Mouse (Mus musculus) embryo, embryonic 11.5 days (tissue): ENCODE measurements around the gene Krtap6-5.
"Not testable (repeated sequence)": the region's sequence is repeated elsewhere in the genome, so short reads cannot be mapped to it uniquely, and the experiment has no call there.

Experiments
- DNase-seq: peaks from one replicate; pipeline ENCODE4 v3.0.0-alpha.2; 2012; ENCODE audit warnings: low read depth, low spot score

Krtap6-5 gene

DNA sequence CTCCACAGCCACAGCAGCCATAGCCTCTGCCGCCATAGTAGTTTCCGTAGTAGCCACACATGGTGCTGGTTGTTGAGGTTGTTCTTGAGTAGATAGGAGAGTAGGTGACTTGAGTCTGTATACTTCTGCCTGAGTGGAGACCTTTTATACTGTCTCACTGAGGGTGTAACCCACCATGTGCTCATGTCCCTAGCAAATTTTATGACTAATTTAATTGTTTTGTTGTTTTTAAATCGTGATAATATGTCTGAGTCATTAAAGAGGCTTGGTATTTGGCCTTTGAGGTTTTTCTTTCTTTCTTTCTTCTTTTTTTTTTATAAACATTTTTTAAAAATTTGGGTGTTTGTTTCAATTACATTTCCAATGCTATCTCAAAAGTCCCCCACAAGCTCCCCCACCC is at the start of gene Krtap6-5:
TSS of gene Krtap6-5 (minus strand) at position 101 of the 400 bp plus-strand sequence.
- no peak for DNase-seq

- DNase-seq: peak; percentile 57
These were observed 23.4 kb upstream of the Krtap6-5 start for GRCm38 (mm10) chr16:89071041-89071440.

- DNase-seq: not testable (repeated sequence)
These were observed 16.2 kb upstream of the Krtap6-5 start, which contains the start of gene 1110025L11Rik for GRCm38 (mm10) chr16:89063902-89064301. TSS of gene 1110025L11Rik (minus strand) at chr16:89064002.

GRCm38 (mm10) chr16:89041372-89041771 is 6.3 kb downstream of the Krtap6-5 start, which contains the start of gene Gm10228:
TSS of gene Gm10228 (minus strand) at chr16:89041472.
- not testable (repeated sequence) for DNase-seq

GRCm38 (mm10) chr16:89031399-89031798 is 16.3 kb downstream of the Krtap6-5 start, which contains the start of gene Krtap6-1:
TSS of gene Krtap6-1 (plus strand) at chr16:89031699.
- not testable (repeated sequence) for DNase-seq

DNA sequence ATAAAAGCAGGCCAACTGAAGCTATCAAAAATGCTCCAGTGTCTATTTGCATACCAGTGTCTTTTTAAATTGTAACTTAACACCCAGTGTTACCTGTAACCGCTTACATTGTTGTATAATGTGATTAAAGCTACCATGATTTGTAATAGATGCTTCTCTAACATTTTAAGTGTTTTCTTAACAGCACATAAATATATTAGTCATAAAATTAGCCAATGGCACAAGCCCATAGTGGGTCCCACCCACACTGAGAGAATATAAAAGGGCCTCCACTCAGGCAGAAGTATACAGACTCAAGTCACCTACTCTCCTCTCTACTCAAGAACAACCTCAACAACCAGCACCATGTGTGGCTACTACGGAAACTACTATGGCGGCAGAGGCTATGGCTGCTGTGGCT is 32.7 kb downstream of the Krtap6-5 start, which contains the start of gene Gm10229:
TSS of gene Gm10229 (plus strand) at position 301 of the 400 bp plus-strand sequence.
- not testable (repeated sequence) for DNase-seq

DNA sequence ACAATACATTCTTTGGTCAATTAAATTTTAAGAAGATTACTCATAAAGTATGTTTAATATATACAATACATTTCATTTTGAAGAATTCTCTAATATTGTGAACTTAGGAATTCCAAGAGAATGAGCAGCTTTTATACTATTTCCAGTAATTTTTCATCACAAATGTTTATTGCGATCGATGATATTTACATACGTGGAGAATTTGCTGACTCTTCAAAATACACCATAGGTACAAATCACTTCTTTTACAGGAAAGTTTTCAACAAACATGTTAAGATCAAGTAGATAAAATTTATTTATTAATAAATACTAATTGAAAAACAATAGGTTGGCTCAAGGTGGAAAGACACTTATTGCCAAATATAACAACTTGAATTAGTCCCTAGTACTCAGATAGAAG is 33.7 kb downstream of the Krtap6-5 start:
- DNase-seq: no peak

DNA sequence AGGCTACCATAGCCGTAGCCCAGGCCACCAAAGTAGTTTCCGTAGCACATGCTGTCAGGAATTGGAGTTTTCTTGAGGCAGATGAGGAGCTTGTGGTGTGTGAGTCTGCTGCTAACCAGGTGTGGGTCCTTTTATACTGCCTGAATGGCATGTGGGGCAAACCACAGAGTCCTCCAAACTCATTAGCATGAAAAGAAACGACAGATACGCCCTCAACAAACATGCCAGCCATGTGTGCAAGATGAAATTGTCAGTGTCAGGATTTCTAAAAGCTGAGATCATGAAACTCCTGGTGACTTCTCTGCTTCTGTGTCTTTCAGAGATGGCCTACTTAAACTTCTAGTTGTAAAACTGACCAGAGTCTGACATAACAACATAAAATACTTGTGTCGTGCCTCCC is 37.0 kb downstream of the Krtap6-5 start, which contains the start of gene Krtap22-2:
TSS of gene Krtap22-2 (minus strand) at position 101 of the 400 bp plus-strand sequence.
- DNase-seq: no peak
